Mouse (Mus musculus) cerebellum, adult (tissue): ENCODE measurements at regions not wholly inside any gene's neighbourhood (a gene's known extent, or its start where the extent isn't known, plus 50 kb on each side); places are given as distances from the start of the nearest gene placed in this dataset.
A peak's percentile ranks its signal among the peaks of the same experiment; 100 is the strongest.

Source experiments
- ATAC-seq: cut with Nextera tagmentation; 2 replicates; pipeline ENCODE4 v1.9.2; 2017; ENCODE audit warnings: mild to moderate bottlenecking, moderate library complexity, mixed read lengths; ENCODE audit not compliant: insufficient number of reproducible peaks, low FRiP score, low TSS enrichment

- ATAC-seq: no peak
These were observed 216.8 kb upstream of the Aco1 start for GRCm38 (mm10) chr4:39926021-39926591.

GRCm38 (mm10) chr4:39926594-39926993 is 216.3 kb upstream of the Aco1 start:
- no peak for ATAC-seq

GRCm38 (mm10) chr4:39928491-39928890 is 214.4 kb upstream of the Aco1 start:
- no peak for ATAC-seq

GRCm38 (mm10) chr4:39934025-39934708 is 208.7 kb upstream of the Aco1 start:
- ATAC-seq: no peak

GRCm38 (mm10) chr4:39958687-39959086 is 184.2 kb upstream of the Aco1 start:
- ATAC-seq: no peak

GRCm38 (mm10) chr4:39967938-39968337 is 174.9 kb upstream of the Aco1 start:
- ATAC-seq: no peak

GRCm38 (mm10) chr4:39991358-39991757 is 151.5 kb upstream of the Aco1 start:
- ATAC-seq: no peak

GRCm38 (mm10) chr4:39991851-39992250 is 151.0 kb upstream of the Aco1 start:
- no peak for ATAC-seq

- ATAC-seq: no peak
These were observed 144.0 kb upstream of the Aco1 start for GRCm38 (mm10) chr4:39998771-39999422.

- peak; percentile 77 for ATAC-seq
These were observed 128.2 kb upstream of the Aco1 start for GRCm38 (mm10) chr4:40014666-40015065.

GRCm38 (mm10) chr4:40016856-40017255 is 126.0 kb upstream of the Aco1 start:
- ATAC-seq: no peak

GRCm38 (mm10) chr4:40018208-40018607 is 124.7 kb upstream of the Aco1 start:
- no peak for ATAC-seq

- no peak for ATAC-seq
These were observed 111.5 kb upstream of the Aco1 start for GRCm38 (mm10) chr4:40031361-40031760.

- no peak for ATAC-seq
These were observed 95.0 kb upstream of the Aco1 start for GRCm38 (mm10) chr4:40047846-40048245.

- no peak for ATAC-seq
These were observed 93.8 kb upstream of the Aco1 start for GRCm38 (mm10) chr4:40049086-40049485.

GRCm38 (mm10) chr4:40051848-40052247 is 91.0 kb upstream of the Aco1 start:
- no peak for ATAC-seq

- no peak for ATAC-seq
These were observed 89.5 kb upstream of the Aco1 start for GRCm38 (mm10) chr4:40053391-40053790.

- ATAC-seq: no peak
These were observed 79.0 kb upstream of the Aco1 start for GRCm38 (mm10) chr4:40063751-40064456.

GRCm38 (mm10) chr4:40064457-40064836 is 78.4 kb upstream of the Aco1 start:
- ATAC-seq: no peak

- ATAC-seq: no peak
These were observed 71.8 kb upstream of the Aco1 start for GRCm38 (mm10) chr4:40070959-40071634.

GRCm38 (mm10) chr4:40081035-40081434 is 61.8 kb upstream of the Aco1 start:
- ATAC-seq: no peak
